Mouse (Mus musculus) urinary bladder, postnatal 14 days (tissue): ENCODE data around the gene Olfr201.
"Not testable (repeated sequence)": the region's sequence is repeated elsewhere in the genome, so short reads cannot be mapped to it uniquely, and the experiment has no call there.

Experiments
- DNase-seq: peaks from one replicate; pipeline ENCODE4 v3.0.0; 2021; ENCODE audit warnings: low spot score

The Olfr201 gene

GRCm38 (mm10) chr16:59272532-59272931 lies at the start of gene Olfr201:
TSS of gene Olfr201 (minus strand) at chr16:59272632.
- not testable (repeated sequence) for DNase-seq

GRCm38 (mm10) chr16:59318148-59318547 lies 45.7 kb upstream of the Olfr201 start, which contains the start of gene Olfr204:
TSS of gene Olfr204 (minus strand) at chr16:59318248.
- DNase-seq, result no peak

- no peak for DNase-seq
Measured at GRCm38 (mm10) chr16:59298581-59298980, 26.1 kb upstream of the Olfr201 start, which contains the start of gene Olfr203. TSS of gene Olfr203 (plus strand) at chr16:59298881.

GRCm38 (mm10) chr16:59287576-59287975 lies 15.1 kb upstream of the Olfr201 start:
- not testable (repeated sequence) for DNase-seq

DNA sequence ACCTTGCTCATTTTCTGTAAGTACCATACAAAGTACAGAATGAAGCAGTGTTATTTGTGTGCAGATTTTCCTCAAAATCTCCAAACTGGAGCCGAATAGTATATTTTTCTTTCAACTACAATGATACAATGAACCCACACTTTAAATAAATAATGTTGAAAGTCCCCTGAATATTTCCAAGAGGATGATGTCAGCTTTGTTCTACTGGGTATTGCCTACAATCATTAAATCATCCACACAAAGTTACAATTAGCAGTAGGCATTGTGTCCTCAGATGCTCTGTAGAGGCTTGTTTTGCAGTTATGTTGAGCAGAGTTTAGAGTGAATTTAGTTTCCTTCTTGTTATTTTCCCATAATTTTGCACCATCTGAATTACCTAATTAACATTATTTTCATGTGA lies 14.3 kb upstream of the Olfr201 start, which contains the start of gene Olfr202:
TSS of gene Olfr202 (minus strand) at position 101 of the 400 bp plus-strand sequence.
- DNase-seq, result no peak

DNA sequence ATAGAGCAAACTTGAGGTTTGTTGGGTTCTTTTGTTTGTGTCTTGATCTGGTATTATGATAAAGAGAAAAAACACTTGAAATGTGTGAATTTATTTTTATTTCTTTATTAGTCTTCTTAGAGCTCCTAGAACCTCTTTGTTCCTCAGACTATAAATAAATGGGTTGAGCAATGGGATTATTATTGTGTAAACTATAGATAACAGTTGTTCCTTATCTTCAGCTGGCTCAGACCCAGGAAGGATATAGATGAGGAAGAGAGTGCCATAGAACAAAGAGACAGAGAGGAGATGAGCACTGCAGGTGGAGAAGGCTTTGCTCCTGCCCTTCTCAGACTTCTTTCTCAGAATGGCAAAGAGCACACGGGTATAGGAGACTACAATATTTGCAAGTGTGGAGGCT lies 11.0 kb upstream of the Olfr201 start:
- DNase-seq, result no peak

DNA sequence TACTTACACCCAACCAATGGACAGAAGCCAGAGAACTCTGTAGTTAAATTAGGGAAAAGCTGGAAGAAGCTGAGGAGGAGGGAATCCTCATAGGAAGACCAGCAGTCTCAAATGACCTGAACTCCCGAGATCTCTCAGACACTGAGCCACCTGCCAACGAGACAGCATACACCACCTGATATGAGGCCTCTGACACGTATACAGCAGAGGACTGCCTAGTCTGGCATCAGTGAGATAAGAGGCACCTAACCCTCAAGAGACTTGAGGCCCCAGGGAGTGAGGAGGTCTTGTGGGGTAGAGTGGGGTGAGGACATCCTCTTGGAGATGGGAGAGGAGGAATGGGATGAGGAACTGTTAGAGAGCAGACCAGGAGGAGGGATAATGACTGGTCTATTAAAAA lies 8.1 kb upstream of the Olfr201 start:
- no peak for DNase-seq

GRCm38 (mm10) chr16:59269097-59269496 lies 3.3 kb downstream of the Olfr201 start:
- not testable (repeated sequence) for DNase-seq

- DNase-seq, result no peak
Measured at GRCm38 (mm10) chr16:59249684-59250083, 22.7 kb downstream of the Olfr201 start.

DNA sequence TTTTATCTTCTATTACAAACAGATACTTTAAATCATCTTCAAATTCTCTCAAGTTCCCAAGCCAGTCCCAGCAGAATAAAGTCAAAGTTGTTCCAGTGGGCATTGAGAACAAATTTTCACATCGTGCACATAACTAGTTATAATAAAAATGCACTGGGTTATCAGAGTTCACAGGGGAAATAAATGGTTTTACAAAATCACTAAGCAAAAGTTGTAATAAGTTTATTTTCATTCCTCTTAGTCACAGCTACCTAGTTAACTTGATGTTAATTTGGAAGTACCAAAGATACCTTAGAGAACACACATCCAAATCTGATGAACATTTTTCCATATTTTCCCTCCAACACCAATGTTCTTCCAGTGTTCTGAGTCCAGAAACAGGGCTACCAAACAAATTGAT lies 52.8 kb downstream of the Olfr201 start, which contains the start of gene Olfr199:
TSS of gene Olfr199 (minus strand) at position 101 of the 400 bp plus-strand sequence.
- not testable (repeated sequence) for DNase-seq

GRCm38 (mm10) chr16:59217861-59218260 lies 54.6 kb downstream of the Olfr201 start:
- not testable (repeated sequence) for DNase-seq
